Mouse (Mus musculus): Measurements from ENCODE around the gene Cacnb4. TPM values are rescaled to one million over a fixed set of nuclear protein-coding genes. Genes with fewer than 3 reads are reported as not detected.

Cacnb4 gene
- polyA plus RNA-seq, 1 experiment: 0.01 TPM

GRCm38 (mm10) chr2:52495097-52495694, 181.4 kb downstream of the Cacnb4 start:
- Histone ChIP-seq H3K79me2 (ENCODE audit: control insufficient read depth, insufficient read depth) (no peaks in the 10 kb centered on the region), H3ac (ENCODE audit: control insufficient read depth, insufficient read length) (no peak overlapping the region), H3K4me3 (no peak overlapping the region), H3K36me3 (ENCODE audit: control insufficient read depth, insufficient read depth) (no peaks in the 10 kb centered on the region), H3K4me2 (ENCODE audit: low read depth) (no peak overlapping the region), H3K27me3 (ENCODE audit: control insufficient read depth, insufficient read depth, insufficient read length) (peaks cover 23% of the 10 kb centered on the region)
- TF ChIP-seq E2F4 (IDR thresholded peaks at IDR 0.05; ENCODE audit: insufficient read depth) (no peak), REST (IDR thresholded peaks at IDR 0.05; ENCODE audit: insufficient read depth, insufficient read length) (no peak), MAX (IDR thresholded peaks at IDR 0.05; ENCODE audit: low read depth) (no peak), MYOG (IDR thresholded peaks at IDR 0.05; ENCODE audit: control insufficient read depth in 1 of 3, insufficient read depth in 1 of 3, insufficient read length in 2 of 3, low read depth in 2 of 3) (no peak), CEBPB (IDR thresholded peaks at IDR 0.05; ENCODE audit: insufficient read depth, poor library complexity, severe bottlenecking) (no peak), POLR2A (IDR thresholded peaks at IDR 0.05; ENCODE audit: insufficient read length, low read depth) (no peak), TCF3 (IDR thresholded peaks at IDR 0.05; ENCODE audit: insufficient read length, low read depth) (no peak), MYOD1 (IDR thresholded peaks at IDR 0.05; ENCODE audit: control insufficient read depth in 1 of 3, insufficient read length in 2 of 3, low read depth in 2 of 3) (no peak), TCF12 (IDR thresholded peaks at IDR 0.05; ENCODE audit: insufficient read depth, poor library complexity, severe bottlenecking) (no peak), POLR2AphosphoS2 (IDR thresholded peaks at IDR 0.05; ENCODE audit: insufficient read length, low read depth) (no peak), USF1 (IDR thresholded peaks at IDR 0.05; ENCODE audit: low read depth) (no peak), SRF (IDR thresholded peaks at IDR 0.05; ENCODE audit: control insufficient read depth, insufficient read length, low read depth) (no peak)

GRCm38 (mm10) chr2:52494274-52494673, 182.4 kb downstream of the Cacnb4 start:
- Histone ChIP-seq H3K79me2 (ENCODE audit: control insufficient read depth, insufficient read depth) (no peaks in the 10 kb centered on the region), H3K4me2 (ENCODE audit: low read depth) (no peak overlapping the region), H3K36me3 (ENCODE audit: control insufficient read depth, insufficient read depth) (no peaks in the 10 kb centered on the region), H3ac (ENCODE audit: control insufficient read depth, insufficient read length) (no peak overlapping the region), H3K27me3 (ENCODE audit: control insufficient read depth, insufficient read depth, insufficient read length) (peaks cover 15% of the 10 kb centered on the region), H3K4me3 (no peak overlapping the region)
- TF ChIP-seq MYOG (IDR thresholded peaks at IDR 0.05; ENCODE audit: control insufficient read depth in 1 of 3, insufficient read depth in 1 of 3, insufficient read length in 2 of 3, low read depth in 2 of 3) (no peak), SRF (IDR thresholded peaks at IDR 0.05; ENCODE audit: control insufficient read depth, insufficient read length, low read depth) (no peak), E2F4 (IDR thresholded peaks at IDR 0.05; ENCODE audit: insufficient read depth) (no peak), REST (IDR thresholded peaks at IDR 0.05; ENCODE audit: insufficient read depth, insufficient read length) (no peak), TCF3 (IDR thresholded peaks at IDR 0.05; ENCODE audit: insufficient read length, low read depth) (no peak), POLR2A (IDR thresholded peaks at IDR 0.05; ENCODE audit: insufficient read length, low read depth) (no peak), CEBPB (IDR thresholded peaks at IDR 0.05; ENCODE audit: insufficient read depth, poor library complexity, severe bottlenecking) (no peak), MAX (IDR thresholded peaks at IDR 0.05; ENCODE audit: low read depth) (no peak), POLR2AphosphoS2 (IDR thresholded peaks at IDR 0.05; ENCODE audit: insufficient read length, low read depth) (no peak), TCF12 (IDR thresholded peaks at IDR 0.05; ENCODE audit: insufficient read depth, poor library complexity, severe bottlenecking) (no peak), USF1 (IDR thresholded peaks at IDR 0.05; ENCODE audit: low read depth) (no peak)

GRCm38 (mm10) chr2:52492867-52493266, 183.8 kb downstream of the Cacnb4 start:
- Histone ChIP-seq H3K4me2 (ENCODE audit: low read depth) (no peak overlapping the region), H3K36me3 (ENCODE audit: control insufficient read depth, insufficient read depth) (no peaks in the 10 kb centered on the region), H3K79me2 (ENCODE audit: control insufficient read depth, insufficient read depth) (no peaks in the 10 kb centered on the region), H3K4me3 (no peak overlapping the region), H3K27me3 (ENCODE audit: control insufficient read depth, insufficient read depth, insufficient read length) (peaks cover 15% of the 10 kb centered on the region), H3ac (ENCODE audit: control insufficient read depth, insufficient read length) (no peak overlapping the region)
- no peak for TF ChIP-seq SRF (IDR thresholded peaks at IDR 0.05; ENCODE audit: control insufficient read depth, insufficient read length, low read depth)
- TF ChIP-seq TCF12 (IDR thresholded peaks at IDR 0.05; ENCODE audit: insufficient read depth, poor library complexity, severe bottlenecking): no peak
- no peak for TF ChIP-seq E2F4 (IDR thresholded peaks at IDR 0.05; ENCODE audit: insufficient read depth)
- TF ChIP-seq REST (IDR thresholded peaks at IDR 0.05; ENCODE audit: insufficient read depth, insufficient read length): no peak
- TF ChIP-seq USF1 (IDR thresholded peaks at IDR 0.05; ENCODE audit: low read depth): no peak

GRCm38 (mm10) chr2:52489840-52490239, 186.8 kb downstream of the Cacnb4 start:
- H3K79me2 ChIP-seq (ENCODE audit: control insufficient read depth, insufficient read depth): no peaks in the 10 kb centered on the region
- H3K36me3 ChIP-seq (ENCODE audit: control insufficient read depth, insufficient read depth): no peaks in the 10 kb centered on the region
- H3K4me2 ChIP-seq (ENCODE audit: low read depth): no peak overlapping the region
- TF ChIP-seq MYOD1 (IDR thresholded peaks at IDR 0.05; ENCODE audit: control insufficient read depth in 1 of 3, insufficient read length in 2 of 3, low read depth in 2 of 3) (no peak), TCF12 (IDR thresholded peaks at IDR 0.05; ENCODE audit: insufficient read depth, poor library complexity, severe bottlenecking) (no peak), SRF (IDR thresholded peaks at IDR 0.05; ENCODE audit: control insufficient read depth, insufficient read length, low read depth) (no peak), MYOG (IDR thresholded peaks at IDR 0.05; ENCODE audit: control insufficient read depth in 1 of 3, insufficient read depth in 1 of 3, insufficient read length in 2 of 3, low read depth in 2 of 3) (no peak)
- no peak overlapping the region for H3ac ChIP-seq (ENCODE audit: control insufficient read depth, insufficient read length)
- no peak overlapping the region for H3K4me3 ChIP-seq
- H3K27me3 ChIP-seq (ENCODE audit: control insufficient read depth, insufficient read depth, insufficient read length): peaks cover 7% of the 10 kb centered on the region

- Histone ChIP-seq H3K36me3 (ENCODE audit: control insufficient read depth, insufficient read depth) (no peaks in the 10 kb centered on the region), H3K79me2 (ENCODE audit: control insufficient read depth, insufficient read depth) (no peaks in the 10 kb centered on the region), H3K27me3 (ENCODE audit: control insufficient read depth, insufficient read depth, insufficient read length) (no peaks in the 10 kb centered on the region), H3K4me2 (ENCODE audit: low read depth) (no peak overlapping the region), H3ac (ENCODE audit: control insufficient read depth, insufficient read length) (no peak overlapping the region), H3K4me3 (no peak overlapping the region)
- no peak for TF ChIP-seq TCF3 (IDR thresholded peaks at IDR 0.05; ENCODE audit: insufficient read length, low read depth)
- TF ChIP-seq POLR2AphosphoS2 (IDR thresholded peaks at IDR 0.05; ENCODE audit: insufficient read length, low read depth): no peak
Measured at GRCm38 (mm10) chr2:52483496-52483895, 193.1 kb downstream of the Cacnb4 start.

All from myocyte (in vitro differentiated cells).